Mouse (Mus musculus) small intestine, adult 2 months (tissue): ENCODE measurements around the gene Ncor1. TPM values are rescaled to one million over a fixed set of nuclear protein-coding genes. Genes with fewer than 3 reads are reported as not detected.
"Not testable (repeated sequence)": the region's sequence is repeated elsewhere in the genome, so short reads cannot be mapped to it uniquely, and the experiment has no call there.

Experiments
- H3K27ac ChIP-seq: fragments of 200-500 bp; 2 replicates; pipeline ENCODE4 v1.5.1; 2012; ENCODE audit warnings: low read depth, low read length, control low read depth, inconsistent platforms; ENCODE audit not compliant: insufficient read depth
- H3K27me3 ChIP-seq: fragments of 200-500 bp; 2 replicates; pipeline ENCODE4 v1.6.1; 2012; ENCODE audit warnings: mild to moderate bottlenecking, moderate library complexity, low read length, inconsistent platforms; ENCODE audit not compliant: control insufficient read depth, insufficient read depth
- H3K36me3 ChIP-seq: fragments of 200-500 bp; 2 replicates; pipeline ENCODE4 v1.6.1; 2012; ENCODE audit warnings: mild to moderate bottlenecking, low read length, control low read depth, inconsistent platforms; ENCODE audit not compliant: control insufficient read depth, insufficient read depth
- H3K4me1 ChIP-seq: fragments of 200-500 bp; 2 replicates; pipeline ENCODE4 v1.6.1; 2012; ENCODE audit warnings: low read length, inconsistent platforms, mixed read lengths; ENCODE audit not compliant: control insufficient read depth, insufficient read depth, insufficient read length
- H3K4me3 ChIP-seq: fragments of 200-500 bp; 2 replicates; pipeline ENCODE4 v1.5.1; 2012; ENCODE audit warnings: low read depth, mild to moderate bottlenecking, control low read depth, inconsistent platforms, low read length, moderate library complexity
- CTCF ChIP-seq: fragments of 200-500 bp; IDR thresholded peaks from 2 replicates; pipeline ENCODE4 v1.5.1; 2012; ENCODE audit warnings: low read depth, mild to moderate bottlenecking, control low read depth, inconsistent platforms, low read length, moderate library complexity, mixed read lengths; ENCODE audit not compliant: insufficient replicate concordance, insufficient read length; ENCODE audit errors: extremely low read depth
- POLR2A ChIP-seq: fragments of 200-500 bp; IDR thresholded peaks from 2 replicates; pipeline ENCODE4 v1.6.1; 2012; ENCODE audit warnings: low read depth, mild to moderate bottlenecking, control low read depth, inconsistent platforms, low read length, moderate library complexity
- WGBS: fragments of 180-500 bp; shearing (Covaris S2); methylation state at CpG from one replicate; pipeline ENCODE4 v1.1.7; 2018; 5-methylcytosine and 5-hydroxymethylcytosine counted together
- polyA plus RNA-seq: library from polyadenylated mRNA; depleted of rRNA; stranded (reverse); fragments of >200 nt; gene quantifications from 2 replicates; pipeline ENCODE4 v1.2.3, GENCODE M21; 2012

Ncor1 gene
- polyA plus RNA-seq, 1 experiment, result 130 TPM

DNA sequence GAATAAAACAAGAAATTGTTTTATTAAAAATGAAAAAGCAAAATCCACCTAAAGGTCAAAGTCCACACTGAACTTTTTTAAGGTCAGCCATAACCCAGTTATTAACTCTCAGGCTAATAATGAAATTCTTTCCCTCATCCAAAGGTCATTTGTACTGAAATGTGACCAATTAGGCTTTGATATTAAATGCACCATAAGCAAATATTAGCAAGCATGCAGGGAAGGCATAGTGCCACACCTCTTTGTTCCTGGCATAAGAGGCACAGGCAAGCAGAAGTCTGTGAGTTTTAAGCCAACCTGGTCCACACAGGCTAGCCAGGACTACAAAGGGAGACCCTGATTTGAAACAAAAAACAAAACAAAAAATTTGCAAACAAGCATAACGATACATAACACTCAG, 48.7 kb downstream of the Ncor1 start:
- Histone ChIP-seq H3K36me3 (peaks cover 40% of the 10 kb centered on the region), H3K27me3 (no peaks in the 10 kb centered on the region), H3K4me1 (no peaks in the 10 kb centered on the region), H3K4me3 (no peak overlapping the region), H3K27ac (no peak overlapping the region; the same call in 1 of the 2 replicates)
- 84% methylated on average over 1 of the region's 1 CpGs for WGBS
- TF ChIP-seq POLR2A (no peak), CTCF (no peak)

DNA sequence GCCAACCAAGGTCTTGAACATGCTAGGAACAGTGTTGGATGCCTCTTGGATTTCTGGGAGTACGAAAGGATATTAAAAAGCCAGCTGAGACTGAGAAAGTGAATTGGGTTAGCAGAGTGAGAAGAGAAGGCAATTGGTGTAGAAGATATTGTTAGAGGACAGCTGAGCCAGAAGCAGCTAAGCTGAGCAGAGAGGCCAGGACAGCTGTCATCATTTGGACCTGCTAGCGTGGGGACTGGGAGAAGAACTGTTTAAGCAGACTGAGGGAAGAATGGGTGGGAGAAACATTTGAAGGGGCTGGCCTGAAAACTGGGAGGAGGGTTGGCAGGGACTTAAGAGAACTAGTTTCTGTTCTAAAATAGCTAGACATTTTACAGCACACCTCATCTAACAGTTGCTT, 49.5 kb downstream of the Ncor1 start:
- Histone ChIP-seq H3K27ac (no peak overlapping the region), H3K27me3 (no peaks in the 10 kb centered on the region), H3K4me3 (no peak overlapping the region), H3K36me3 (peaks cover 35% of the 10 kb centered on the region), H3K4me1 (no peaks in the 10 kb centered on the region)
- 93% methylated on average over 2 of the region's 2 CpGs for WGBS
- no peak for TF ChIP-seq POLR2A
- TF ChIP-seq CTCF, result no peak

DNA sequence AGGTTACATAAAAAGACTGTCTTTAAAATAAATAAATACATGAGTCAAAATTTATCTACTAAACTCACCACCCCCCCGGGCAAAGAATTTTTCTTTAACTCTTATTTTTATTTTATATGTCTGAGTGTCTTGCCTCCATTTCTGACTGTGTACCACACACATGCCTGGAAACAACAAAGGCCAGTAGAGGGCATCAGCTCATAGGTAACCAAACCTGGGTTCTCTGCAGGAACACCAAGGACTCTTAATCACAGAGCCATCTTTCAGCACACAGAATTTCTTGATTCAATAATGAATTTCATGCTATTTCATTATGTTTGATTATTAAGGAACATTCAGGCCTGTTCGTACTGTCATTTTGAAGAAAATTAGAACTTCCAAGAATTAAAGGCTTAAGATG, 61.9 kb downstream of the Ncor1 start:
- TF ChIP-seq CTCF, result no peak
- TF ChIP-seq POLR2A, result no peak
- H3K4me3 ChIP-seq, result no peak overlapping the region
- no peak overlapping the region for H3K27ac ChIP-seq
- H3K36me3 ChIP-seq, result peaks cover 44% of the 10 kb centered on the region
- H3K27me3 ChIP-seq, result no peaks in the 10 kb centered on the region
- 83% methylated on average over 2 of the region's 2 CpGs for WGBS
- H3K4me1 ChIP-seq, result no peaks in the 10 kb centered on the region

- Histone ChIP-seq H3K4me1 (no peaks in the 10 kb centered on the region), H3K27ac (no peak overlapping the region), H3K4me3 (no peak overlapping the region), H3K27me3 (no peaks in the 10 kb centered on the region), H3K36me3 (peaks cover 48% of the 10 kb centered on the region)
- TF ChIP-seq POLR2A (no peak), CTCF (no peak)
- 95% methylated on average over 3 of the region's 3 CpGs for WGBS
Measured at GRCm38 (mm10) chr11:62388331-62388679, 70.0 kb downstream of the Ncor1 start.

GRCm38 (mm10) chr11:62387608-62388330, 70.6 kb downstream of the Ncor1 start:
- no peak overlapping the region for H3K4me3 ChIP-seq
- peaks cover 52% of the 10 kb centered on the region for H3K36me3 ChIP-seq
- H3K27ac ChIP-seq, result no peak overlapping the region
- TF ChIP-seq POLR2A (no peak), CTCF (no peak)
- 84% methylated on average over 10 of the region's 10 CpGs for WGBS
- no peaks in the 10 kb centered on the region for H3K4me1 ChIP-seq
- no peaks in the 10 kb centered on the region for H3K27me3 ChIP-seq

DNA sequence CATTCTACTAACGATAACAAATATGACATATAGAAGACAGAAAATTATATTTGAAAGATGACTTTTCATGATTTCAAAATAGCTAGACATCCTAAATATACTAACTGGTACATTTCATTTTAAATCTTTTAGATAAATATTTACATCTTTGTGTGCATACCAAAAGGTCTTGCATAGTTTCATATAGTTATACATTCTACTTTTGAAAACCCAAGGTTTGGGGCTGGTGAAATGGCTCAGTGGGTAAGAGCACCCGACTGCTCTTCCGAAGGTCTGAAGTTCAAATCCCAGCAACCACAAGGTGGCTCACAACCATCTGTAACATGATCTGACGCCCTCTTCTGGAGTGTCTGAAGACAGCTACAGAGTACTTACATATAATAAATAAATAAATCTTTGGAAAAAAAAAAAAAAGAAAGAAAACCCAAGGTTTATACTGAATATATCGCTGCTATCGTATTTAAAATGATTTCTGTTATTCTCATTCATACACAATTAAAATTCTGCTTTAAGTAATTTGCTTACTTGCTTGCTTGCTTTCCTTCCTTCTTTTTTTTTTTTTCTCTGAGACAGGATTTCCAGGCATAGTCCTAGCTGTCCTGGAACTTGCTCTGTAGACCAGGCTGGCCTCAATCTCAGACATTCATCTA, 81.0 kb downstream of the Ncor1 start:
- H3K27ac ChIP-seq, H3K4me1 ChIP-seq, H3K27me3 ChIP-seq, H3K4me3 ChIP-seq: not testable (repeated sequence)
- peaks cover 56% of the 10 kb centered on the region for H3K36me3 ChIP-seq
- 80% methylated on average over 6 of the region's 6 CpGs for WGBS

DNA sequence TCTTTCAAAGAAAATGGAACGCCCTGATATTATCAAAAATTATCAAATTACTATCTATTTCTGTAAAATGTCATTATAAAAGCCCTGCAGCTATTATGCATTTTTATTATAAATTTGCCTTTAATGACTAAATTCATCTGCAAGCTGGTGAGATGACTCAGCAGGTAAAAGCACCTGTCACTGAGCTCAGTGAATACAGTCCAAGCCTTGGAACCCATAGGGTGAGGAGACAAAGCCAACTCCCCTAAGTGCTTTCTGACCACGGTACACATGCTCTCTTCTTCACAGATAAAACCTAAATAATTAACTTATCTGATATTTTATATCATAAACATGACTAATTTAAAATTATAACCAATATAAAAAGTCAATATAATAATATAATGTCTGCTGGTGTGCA, 86.6 kb downstream of the Ncor1 start:
- Histone ChIP-seq H3K27ac (no peak overlapping the region), H3K4me3 (no peak overlapping the region), H3K4me1 (no peaks in the 10 kb centered on the region; the same call in 1 of the 2 replicates), H3K27me3 (no peaks in the 10 kb centered on the region), H3K36me3 (peaks cover 60% of the 10 kb centered on the region)
- TF ChIP-seq CTCF (no peak), POLR2A (no peak)
- 69% methylated on average over 2 of the region's 2 CpGs for WGBS
